Mouse (Mus musculus) intestine, postnatal 0 days (tissue): ENCODE measurements at regions not wholly inside any gene's neighbourhood (a gene's known extent, or its start where the extent isn't known, plus 50 kb on each side); places are given as distances from the start of the nearest gene placed in this dataset.

ENCODE experiments used
- ATAC-seq: fragments of 200-750 bp; cut with Nextera tagmentation; 2 replicates; pipeline ENCODE4 v1.8.0; 2017; ENCODE audit warnings: mild to moderate bottlenecking, moderate TSS enrichment, moderate library complexity
- H3K27ac ChIP-seq: fragments of 300-500 bp; sonication (generic); 2 replicates; pipeline ENCODE4 v1.5.1; 2014; ENCODE audit warnings: mild to moderate bottlenecking, low read depth, low read length, moderate library complexity
- H3K27me3 ChIP-seq: fragments of 300-500 bp; sonication (generic); replicated peaks from 2 replicates; pipeline ENCODE4 v1.6.1; 2014; ENCODE audit warnings: low read length, mixed read lengths; ENCODE audit not compliant: control insufficient read depth, insufficient read depth
- H3K36me3 ChIP-seq: fragments of 300-500 bp; sonication (generic); 2 replicates; pipeline ENCODE4 v1.6.1; 2014; ENCODE audit warnings: mild to moderate bottlenecking, moderate library complexity; ENCODE audit not compliant: control insufficient read depth, insufficient read depth
- H3K4me1 ChIP-seq: fragments of 300-500 bp; sonication (generic); replicated peaks from 2 replicates; pipeline ENCODE4 v1.6.1; 2014; ENCODE audit warnings: antibody characterized with exemption, low read length, mixed read lengths; ENCODE audit not compliant: control insufficient read depth, insufficient read depth
- H3K4me2 ChIP-seq: fragments of 300-500 bp; sonication (generic); replicated peaks from 2 replicates; pipeline ENCODE4 v1.6.1; 2014; ENCODE audit warnings: low read depth, mild to moderate bottlenecking, moderate library complexity
- H3K4me3 ChIP-seq: fragments of 300-500 bp; sonication (generic); 2 replicates; pipeline ENCODE4 v1.5.1; 2014; ENCODE audit warnings: low read depth, low read length
- H3K9ac ChIP-seq: fragments of 300-500 bp; sonication (generic); 2 replicates; pipeline ENCODE4 v1.6.1; 2014; ENCODE audit warnings: mild to moderate bottlenecking, low read depth, low read length
- H3K9me3 ChIP-seq: fragments of 300-500 bp; sonication (generic); 2 replicates; pipeline ENCODE4 v1.6.1; 2016; ENCODE audit warnings: mixed run types; ENCODE audit not compliant: control insufficient read depth
- CTCF ChIP-seq: sonication (generic); IDR thresholded peaks from 2 replicates; pipeline ENCODE4 v1.5.1; 2016; ENCODE audit warnings: low read depth, mild to moderate bottlenecking, control low read depth, antibody characterized with exemption, moderate library complexity
- WGBS: fragments of 180-500 bp; shearing (Covaris S2); extraction: QIAGEN DNeasy Blood & Tissue Kit; methylation state at CpG from one replicate; pipeline ENCODE4 v1.1.7; 2014; 5-methylcytosine and 5-hydroxymethylcytosine counted together

DNA sequence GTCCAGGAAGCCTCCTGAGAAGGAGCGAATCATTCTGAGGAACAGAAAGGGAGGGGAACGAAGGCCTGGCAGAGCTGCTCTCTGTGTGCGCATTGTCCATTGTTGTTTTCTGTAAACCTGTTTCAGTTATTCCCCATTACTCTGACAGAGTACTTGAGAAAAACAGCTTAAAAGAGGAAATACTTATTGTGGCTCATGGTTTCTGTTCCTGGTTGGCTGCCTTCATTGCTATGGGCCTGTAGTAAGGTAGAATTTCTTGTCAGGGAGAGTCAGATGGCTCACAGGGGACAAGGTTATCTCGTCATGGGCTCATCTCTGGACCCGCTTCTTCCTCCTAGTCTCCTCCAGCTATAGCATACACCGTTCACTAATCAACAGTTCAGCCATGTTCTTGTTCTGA, 2112.9 kb downstream of the 4930444P10Rik start:
- WGBS, result 87% methylated on average over 6 of the region's 6 CpGs
- no peak overlapping the region for H3K4me3 ChIP-seq
- no peak overlapping the region for H3K9ac ChIP-seq
- H3K27me3 ChIP-seq, result no peaks in the 10 kb centered on the region
- no peaks in the 10 kb centered on the region for H3K36me3 ChIP-seq
- H3K27ac ChIP-seq, result no peak overlapping the region
- TF ChIP-seq CTCF, result no peak
- no peak for ATAC-seq
- no peaks in the 10 kb centered on the region for H3K9me3 ChIP-seq
- H3K4me1 ChIP-seq, result no peaks in the 10 kb centered on the region
- no peak overlapping the region for H3K4me2 ChIP-seq

DNA sequence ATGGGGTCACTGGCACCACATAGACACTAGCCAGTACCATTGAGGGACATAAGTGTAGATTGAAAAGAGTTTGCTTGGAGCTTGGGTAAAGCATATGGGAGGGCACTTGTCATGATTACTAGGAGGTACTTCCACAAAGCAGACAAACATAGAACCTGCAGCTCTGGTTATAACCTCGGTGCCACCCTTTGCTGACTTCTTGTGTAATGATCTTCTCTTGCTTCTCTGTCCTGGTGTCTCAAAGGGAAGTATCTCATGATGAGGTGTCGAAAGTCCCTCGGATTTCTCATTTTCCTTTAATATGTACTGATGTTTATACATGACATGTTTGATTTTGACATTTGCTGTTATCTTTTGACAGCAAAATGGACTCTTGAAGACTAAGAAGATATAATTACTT, 2114.5 kb downstream of the 4930444P10Rik start:
- no peak overlapping the region for H3K9ac ChIP-seq
- H3K36me3 ChIP-seq, result no peaks in the 10 kb centered on the region
- TF ChIP-seq CTCF, result no peak
- no peak overlapping the region for H3K4me3 ChIP-seq
- H3K27me3 ChIP-seq, result no peaks in the 10 kb centered on the region
- H3K27ac ChIP-seq, result no peak overlapping the region
- WGBS, result 88% methylated on average over 3 of the region's 3 CpGs
- no peaks in the 10 kb centered on the region for H3K4me1 ChIP-seq
- no peak overlapping the region for H3K4me2 ChIP-seq
- ATAC-seq, result no peak
- H3K9me3 ChIP-seq, result no peaks in the 10 kb centered on the region

DNA sequence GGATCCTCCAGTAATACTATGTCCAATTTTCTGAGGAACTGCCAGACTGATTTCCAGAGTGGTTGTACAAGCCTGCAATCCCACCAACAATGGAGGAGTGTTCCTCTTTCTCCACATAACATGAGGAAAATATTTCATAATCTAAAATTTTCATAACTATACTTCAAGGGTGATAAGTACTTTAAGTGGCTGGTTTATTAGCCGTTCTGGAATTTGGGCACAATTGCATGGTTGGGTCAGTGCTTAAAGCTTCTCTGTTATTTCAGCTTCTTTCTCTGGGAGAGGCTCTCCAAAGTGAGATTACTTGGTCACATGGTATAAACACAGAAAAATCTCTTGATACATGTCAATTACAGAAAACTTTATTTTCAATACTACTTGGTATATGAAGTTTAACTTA, 2115.9 kb downstream of the 4930444P10Rik start:
- no peaks in the 10 kb centered on the region for H3K27me3 ChIP-seq
- H3K4me3 ChIP-seq, result no peak overlapping the region
- H3K27ac ChIP-seq, result no peak overlapping the region
- TF ChIP-seq CTCF, result no peak
- no peak overlapping the region for H3K9ac ChIP-seq
- H3K4me1 ChIP-seq, result no peaks in the 10 kb centered on the region
- H3K36me3 ChIP-seq, result no peaks in the 10 kb centered on the region
- no peak overlapping the region for H3K4me2 ChIP-seq
- WGBS, result 86% methylated on average over 1 of the region's 1 CpGs
- H3K9me3 ChIP-seq, result no peaks in the 10 kb centered on the region
- ATAC-seq, result no peak

DNA sequence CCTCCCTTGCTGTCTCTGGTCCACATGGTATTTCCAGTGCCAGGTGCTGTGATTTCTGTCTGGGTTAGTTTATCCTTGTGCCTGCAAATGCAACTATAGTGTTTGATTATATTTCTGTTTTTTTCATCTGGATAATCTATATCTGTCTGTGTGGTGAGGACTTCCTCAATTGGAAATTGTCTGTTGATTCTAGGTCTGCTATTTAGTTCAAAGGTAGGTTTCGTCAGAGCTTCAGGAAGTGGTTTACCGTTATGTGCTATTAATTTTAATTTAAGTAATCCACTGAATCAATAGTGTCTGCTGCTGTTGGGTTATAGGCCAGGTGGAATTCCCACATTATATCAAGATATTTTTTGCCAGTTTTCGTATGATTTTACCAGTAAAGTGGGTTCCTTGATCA, 2143.9 kb downstream of the 4930444P10Rik start:
- Histone ChIP-seq H3K27me3 (no peaks in the 10 kb centered on the region), H3K4me3 (no peak overlapping the region), H3K36me3 (no peaks in the 10 kb centered on the region), H3K9me3 (no peaks in the 10 kb centered on the region), H3K4me2 (no peak overlapping the region), H3K4me1 (no peaks in the 10 kb centered on the region), H3K27ac (no peak overlapping the region), H3K9ac (no peak overlapping the region)
- no peak for TF ChIP-seq CTCF
- 84% methylated on average over 3 of the region's 3 CpGs for WGBS
- no peak for ATAC-seq

DNA sequence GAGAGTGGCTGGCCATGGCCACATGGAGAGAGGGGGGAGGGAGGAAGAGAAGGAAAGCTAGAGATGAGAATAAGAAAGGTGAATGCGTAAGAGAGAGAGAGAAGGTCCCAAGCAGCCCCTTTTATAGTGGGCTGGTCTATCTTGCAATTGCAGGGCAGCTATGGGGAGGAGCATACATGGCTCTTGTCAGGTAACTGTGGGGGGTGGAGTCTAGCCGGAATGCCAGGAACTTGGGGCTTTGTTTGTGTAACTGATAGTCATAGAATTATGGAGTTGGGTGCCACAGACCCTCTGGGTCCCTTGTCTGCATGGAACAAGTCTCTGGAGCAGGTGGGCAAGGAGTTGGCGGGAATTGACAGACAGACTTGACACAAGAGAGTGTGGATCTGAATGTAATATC, 2151.8 kb downstream of the 4930444P10Rik start:
- no peak for TF ChIP-seq CTCF
- Histone ChIP-seq H3K4me1 (no peaks in the 10 kb centered on the region), H3K27ac (no peak overlapping the region), H3K36me3 (no peaks in the 10 kb centered on the region), H3K9me3 (no peaks in the 10 kb centered on the region), H3K4me3 (no peak overlapping the region), H3K27me3 (no peaks in the 10 kb centered on the region), H3K9ac (no peak overlapping the region), H3K4me2 (no peak overlapping the region)
- 91% methylated on average over 3 of the region's 3 CpGs for WGBS
- ATAC-seq, result no peak

DNA sequence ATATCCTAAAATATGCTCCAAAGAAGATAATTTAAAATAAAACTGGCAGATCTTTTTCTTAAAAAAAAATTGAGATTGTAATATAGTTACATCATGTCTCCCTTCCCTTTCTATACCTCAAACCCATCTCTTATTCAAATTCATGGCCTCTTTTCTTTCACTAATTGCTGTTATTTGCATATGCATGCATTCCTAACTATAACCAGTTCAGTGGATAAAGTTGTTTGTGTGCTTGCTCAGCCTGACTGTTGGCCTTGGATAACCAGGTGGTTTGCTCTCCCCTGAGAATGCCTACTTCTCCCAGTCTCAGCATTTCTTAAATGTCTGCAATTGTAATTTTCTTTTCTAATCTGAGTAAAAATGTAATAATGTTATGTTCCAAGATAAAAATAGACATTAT, 2154.8 kb downstream of the 4930444P10Rik start:
- no peak overlapping the region for H3K9ac ChIP-seq
- H3K4me2 ChIP-seq, result no peak overlapping the region
- no peaks in the 10 kb centered on the region for H3K27me3 ChIP-seq
- no peak for ATAC-seq
- H3K9me3 ChIP-seq, result no peaks in the 10 kb centered on the region
- no peak overlapping the region for H3K27ac ChIP-seq
- no peaks in the 10 kb centered on the region for H3K4me1 ChIP-seq
- TF ChIP-seq CTCF, result no peak
- no peaks in the 10 kb centered on the region for H3K36me3 ChIP-seq
- no peak overlapping the region for H3K4me3 ChIP-seq

DNA sequence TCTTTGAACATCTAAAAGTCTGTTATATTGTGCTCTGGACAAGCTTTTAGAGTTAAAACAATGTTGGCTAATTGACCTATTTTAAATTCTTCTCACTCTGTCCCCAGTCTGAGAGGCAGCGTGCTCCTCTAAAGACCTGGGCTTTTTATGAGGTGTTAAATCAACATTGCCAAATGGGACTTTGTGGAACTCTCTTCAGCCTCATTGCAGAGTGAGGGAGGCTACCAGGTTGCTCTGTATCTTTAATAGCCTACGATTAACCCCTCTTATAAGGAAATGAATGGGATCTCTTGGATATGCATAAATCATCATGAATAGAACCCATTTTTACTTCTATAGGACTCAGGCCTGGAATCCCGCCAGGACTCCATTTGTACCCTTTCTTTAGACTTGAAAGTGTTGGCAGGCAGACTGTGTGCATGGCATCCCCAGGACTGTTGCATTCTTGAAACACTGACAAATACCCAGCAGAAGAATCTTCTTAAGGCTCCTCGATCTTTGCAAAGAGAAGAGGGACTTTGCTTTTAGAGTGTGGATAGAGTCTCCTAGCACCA, 2157.1 kb downstream of the 4930444P10Rik start:
- TF ChIP-seq CTCF, result no peak
- no peak for ATAC-seq
- Histone ChIP-seq H3K27ac (no peak overlapping the region), H3K4me2 (no peak overlapping the region), H3K4me1 (no peaks in the 10 kb centered on the region), H3K27me3 (no peaks in the 10 kb centered on the region), H3K9me3 (no peaks in the 10 kb centered on the region), H3K9ac (no peak overlapping the region), H3K4me3 (no peak overlapping the region), H3K36me3 (no peaks in the 10 kb centered on the region)
- 42% methylated on average over 4 of the region's 4 CpGs for WGBS
